Mouse (Mus musculus): ENCODE measurements around the gene Olfr1459. TPM values are rescaled to one million over a fixed set of nuclear protein-coding genes. Genes with fewer than 3 reads are reported as not detected.

Gene Olfr1459
- polyA plus RNA-seq (2017; shearing (Covaris generic)), result not detected

GRCm38 (mm10) chr19:13149449-13149848 is at the start of gene Olfr1459:
Olfr1459 (minus strand) TSS chr19:13149549.

GRCm38 (mm10) chr19:13185434-13185833 is 36.1 kb upstream of the Olfr1459 start, which contains the start of gene Olfr1462:
Olfr1462 (plus strand) TSS chr19:13185734.

GRCm38 (mm10) chr19:13162700-13163099 is 13.4 kb upstream of the Olfr1459 start, which contains the start of gene Olfr1461:
Olfr1461 (plus strand) TSS chr19:13163000.

GRCm38 (mm10) chr19:13106675-13107074 is 42.7 kb downstream of the Olfr1459 start, which contains the start of gene Olfr1458:
Olfr1458 (minus strand) TSS chr19:13106775.

GRCm38 (mm10) chr19:13097791-13098190 is 51.6 kb downstream of the Olfr1459 start, which contains the start of gene Olfr1457:
Olfr1457 (minus strand) TSS chr19:13097891.

Other genes with a start within 250 kb of the Olfr1459 start
- not detected for gene Olfr1447, start 245.8 kb downstream of the Olfr1459 start, polyA plus RNA-seq (2017; shearing (Covaris generic))
- gene Olfr1448, start 225.1 kb downstream of the Olfr1459 start, polyA plus RNA-seq (2017; shearing (Covaris generic)), result not detected
- not detected for gene Olfr1449, start 218.7 kb downstream of the Olfr1459 start, polyA plus RNA-seq (2017; shearing (Covaris generic))
- not detected for gene Olfr1450, start 199.3 kb downstream of the Olfr1459 start, polyA plus RNA-seq (2017; shearing (Covaris generic))
- 0.19 TPM for gene Olfr1451, start 154.5 kb downstream of the Olfr1459 start, polyA plus RNA-seq (2017; shearing (Covaris generic))
- gene Olfr1453, start 121.2 kb downstream of the Olfr1459 start, polyA plus RNA-seq (2017; shearing (Covaris generic)), result not detected
- gene Olfr1454, start 88.9 kb downstream of the Olfr1459 start, polyA plus RNA-seq (2017; shearing (Covaris generic)), result not detected
- not detected for gene Olfr1457, start 51.7 kb downstream of the Olfr1459 start, polyA plus RNA-seq (2017; shearing (Covaris generic))
- not detected for gene Olfr1458, start 42.8 kb downstream of the Olfr1459 start, polyA plus RNA-seq (2017; shearing (Covaris generic))
- not detected for gene Olfr1461, start 13.5 kb upstream of the Olfr1459 start, polyA plus RNA-seq (2017; shearing (Covaris generic))
- gene Olfr1462, start 36.2 kb upstream of the Olfr1459 start, polyA plus RNA-seq (2017; shearing (Covaris generic)), result not detected
- gene Olfr1463, start 81.8 kb upstream of the Olfr1459 start, polyA plus RNA-seq (2017; shearing (Covaris generic)), result not detected
- not detected for gene Olfr1465, start 166.0 kb upstream of the Olfr1459 start, polyA plus RNA-seq (2017; shearing (Covaris generic))
- gene Olfr1466, start 189.3 kb upstream of the Olfr1459 start, polyA plus RNA-seq (2017; shearing (Covaris generic)), result not detected
- gene Olfr1467, start 212.7 kb upstream of the Olfr1459 start, polyA plus RNA-seq (2017; shearing (Covaris generic)), result 0.05 TPM

Measured in CD4-positive, CD25-positive, alpha-beta regulatory T cell (primary cell).